Mouse (Mus musculus) spleen, postnatal 36 days (tissue): ENCODE data around the gene Tbx4.

Experiments
- DNase-seq, 2 experiments: peaks; one replicate each; pipeline ENCODE4 v3.0.0; 2022; ENCODE audit warnings: low spot score in 2 of 2, mixed read lengths in 1 of 2

Tbx4 gene

DNA sequence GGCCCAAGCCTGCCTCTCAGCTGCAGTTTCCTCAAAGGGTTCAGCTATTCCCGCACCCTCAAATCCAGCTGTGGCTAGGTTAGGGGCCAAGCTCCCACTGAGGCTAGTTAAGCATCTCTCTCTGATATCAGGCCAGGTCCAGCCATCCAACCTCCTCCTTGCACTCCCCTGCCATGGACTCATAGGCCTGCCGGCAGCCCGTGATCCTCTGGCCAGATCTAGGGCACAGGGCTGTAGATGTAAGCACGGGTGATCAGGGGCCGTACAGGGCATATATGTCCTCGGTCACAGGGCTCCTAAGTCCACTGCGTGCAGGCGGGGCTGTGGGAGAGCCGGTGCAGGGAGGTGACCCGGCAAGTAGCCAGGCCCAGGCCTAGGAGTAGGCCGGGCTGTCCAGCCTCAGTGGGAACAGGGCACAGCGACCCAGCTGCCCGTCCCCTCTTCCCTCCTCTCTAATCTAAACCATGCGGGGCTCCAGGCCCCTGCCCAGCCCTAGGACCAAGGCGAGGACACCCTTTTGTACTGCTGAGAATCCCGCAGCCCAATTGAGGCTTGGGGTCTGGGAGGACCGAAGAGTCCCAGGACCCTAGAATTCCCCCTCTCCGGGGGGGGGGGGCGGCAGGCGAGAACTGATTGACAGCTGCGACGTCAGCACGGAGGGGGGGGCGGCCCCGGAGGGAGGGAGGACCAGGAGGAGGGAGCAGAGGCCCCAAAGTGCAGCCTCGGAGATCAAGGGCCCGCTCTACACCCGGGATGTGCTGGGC lies at the start of gene Tbx4:
Gene Tbx4 (plus strand): TSS at position 758 of the 764 bp plus-strand sequence.
- DNase-seq, result no peak

GRCm38 (mm10) chr11:85836523-85837290 lies 49.5 kb upstream of the Tbx4 start:
- no peak for DNase-seq

DNA sequence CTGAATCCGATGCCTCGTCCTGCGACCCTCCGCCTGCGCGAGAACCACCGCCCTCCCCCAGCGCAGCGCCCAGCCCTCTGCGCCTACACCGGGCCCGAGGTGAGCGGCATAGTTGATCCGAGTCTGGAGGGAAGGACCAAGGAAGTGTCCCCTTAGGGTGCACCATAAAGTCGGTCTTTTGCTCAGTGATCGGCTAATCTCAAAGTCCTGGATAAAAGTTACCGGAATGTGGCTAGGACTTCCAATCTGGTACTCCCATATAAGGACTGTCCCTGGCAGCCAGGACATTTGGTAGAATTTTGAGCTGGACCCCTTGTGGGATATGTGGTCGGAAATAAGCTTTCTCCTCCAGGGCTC lies 49.0 kb upstream of the Tbx4 start:
- no peak for DNase-seq

GRCm38 (mm10) chr11:85837648-85838423 lies 48.4 kb upstream of the Tbx4 start:
- no peak for DNase-seq

GRCm38 (mm10) chr11:85838424-85839257 lies 47.6 kb upstream of the Tbx4 start:
- no peak for DNase-seq

DNA sequence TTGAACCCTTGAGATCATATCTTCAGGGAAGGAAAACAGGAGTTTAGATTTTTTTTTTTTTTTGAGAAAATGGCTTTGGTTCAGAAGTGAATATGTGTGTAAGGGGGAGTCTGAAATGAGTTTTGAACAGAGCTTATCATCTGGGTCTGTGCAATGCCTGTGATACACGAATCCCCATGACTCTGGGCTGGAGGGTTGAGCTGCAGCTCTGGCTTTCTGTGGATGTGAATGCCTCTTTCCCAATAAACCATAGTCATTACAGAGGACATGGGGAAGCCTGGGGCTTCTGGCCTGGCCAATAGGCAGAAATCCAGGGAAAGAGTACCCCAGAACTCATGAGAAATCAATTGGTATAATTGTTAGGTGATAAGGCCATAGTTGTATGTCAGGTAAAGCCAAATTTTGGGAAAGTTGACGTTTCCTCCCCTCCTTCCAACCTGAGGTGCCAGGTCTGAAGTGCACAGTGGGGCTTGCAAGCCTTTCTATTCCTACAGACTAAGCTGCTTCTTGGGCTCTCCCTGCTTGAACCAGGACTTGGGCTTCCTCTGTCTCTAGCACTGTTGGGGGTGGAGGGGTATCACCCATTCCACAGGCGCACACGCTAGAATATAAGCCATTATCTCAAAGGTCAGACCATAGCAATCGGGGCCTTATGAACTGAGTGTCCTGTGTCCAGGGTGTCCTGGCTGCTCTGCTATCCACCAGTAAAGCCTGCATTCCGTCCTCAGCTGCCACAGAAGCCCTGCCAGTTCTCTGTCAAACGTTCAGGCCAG lies 46.8 kb upstream of the Tbx4 start:
- DNase-seq, result no peak

GRCm38 (mm10) chr11:85840031-85840802 lies 46.0 kb upstream of the Tbx4 start:
- no peak for DNase-seq

GRCm38 (mm10) chr11:85840803-85841145 lies 45.4 kb upstream of the Tbx4 start:
- DNase-seq, result no peak

GRCm38 (mm10) chr11:85841211-85841681 lies 45.0 kb upstream of the Tbx4 start:
- DNase-seq, result no peak

DNA sequence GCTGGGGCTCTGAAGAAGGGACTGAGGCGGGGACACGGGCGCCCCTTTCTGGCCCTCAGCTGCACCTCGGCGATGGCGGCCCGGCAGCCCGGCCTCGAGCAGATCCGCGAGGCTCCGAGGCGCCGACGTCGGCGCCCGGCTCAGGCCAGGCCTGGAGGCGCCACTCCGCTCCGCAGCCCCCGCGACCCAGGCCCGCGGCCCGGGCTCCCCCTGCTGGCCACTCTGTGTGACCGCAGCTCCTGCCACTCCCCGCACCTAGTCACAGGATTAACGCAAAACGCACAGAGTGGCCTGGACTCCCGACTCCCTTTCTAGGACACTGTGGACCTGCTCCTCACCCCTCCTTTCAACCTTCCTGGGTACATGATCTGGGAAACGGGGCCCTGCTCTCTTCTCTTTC lies 44.2 kb upstream of the Tbx4 start:
- DNase-seq, result peak; percentile 29 to 36

DNA sequence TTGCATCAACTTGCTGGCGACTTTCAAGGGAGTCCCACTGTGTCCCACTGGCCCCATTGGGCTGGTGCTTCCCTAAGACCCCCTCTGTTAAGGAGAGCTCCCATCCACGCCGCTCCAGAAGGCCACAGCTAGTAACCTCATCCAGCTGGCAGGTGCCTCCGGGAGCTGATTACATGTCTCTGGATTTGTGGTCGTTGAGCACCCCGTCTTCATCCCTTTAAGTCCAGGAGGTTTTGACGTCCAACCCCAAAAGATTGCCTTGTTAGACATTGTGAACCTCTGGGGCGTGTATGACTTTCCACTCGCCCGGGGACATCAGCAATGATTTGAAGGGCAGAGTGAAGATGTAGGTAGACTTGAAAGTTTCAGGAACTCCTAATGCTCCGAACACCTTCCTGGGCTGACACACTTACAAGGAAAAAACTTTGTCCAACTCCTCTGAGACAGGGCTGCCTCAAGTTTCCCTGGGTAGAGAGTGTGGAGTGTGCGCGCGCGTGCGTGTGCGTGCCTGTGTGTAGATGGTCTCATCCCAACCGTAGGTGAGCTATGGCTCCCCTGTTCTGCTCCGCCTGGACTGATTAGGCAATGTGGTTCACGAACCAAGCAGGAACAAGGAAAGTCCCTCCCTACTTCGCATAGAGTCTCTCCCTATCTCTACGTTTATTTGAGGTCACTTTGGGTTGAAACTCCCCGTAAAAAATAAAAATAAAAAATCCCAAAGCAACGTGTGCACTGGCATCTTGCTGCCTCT lies 43.5 kb upstream of the Tbx4 start:
- DNase-seq, result no peak

GRCm38 (mm10) chr11:85843347-85843692 lies 42.9 kb upstream of the Tbx4 start:
- peak; percentile 38 to 47 for DNase-seq

DNA sequence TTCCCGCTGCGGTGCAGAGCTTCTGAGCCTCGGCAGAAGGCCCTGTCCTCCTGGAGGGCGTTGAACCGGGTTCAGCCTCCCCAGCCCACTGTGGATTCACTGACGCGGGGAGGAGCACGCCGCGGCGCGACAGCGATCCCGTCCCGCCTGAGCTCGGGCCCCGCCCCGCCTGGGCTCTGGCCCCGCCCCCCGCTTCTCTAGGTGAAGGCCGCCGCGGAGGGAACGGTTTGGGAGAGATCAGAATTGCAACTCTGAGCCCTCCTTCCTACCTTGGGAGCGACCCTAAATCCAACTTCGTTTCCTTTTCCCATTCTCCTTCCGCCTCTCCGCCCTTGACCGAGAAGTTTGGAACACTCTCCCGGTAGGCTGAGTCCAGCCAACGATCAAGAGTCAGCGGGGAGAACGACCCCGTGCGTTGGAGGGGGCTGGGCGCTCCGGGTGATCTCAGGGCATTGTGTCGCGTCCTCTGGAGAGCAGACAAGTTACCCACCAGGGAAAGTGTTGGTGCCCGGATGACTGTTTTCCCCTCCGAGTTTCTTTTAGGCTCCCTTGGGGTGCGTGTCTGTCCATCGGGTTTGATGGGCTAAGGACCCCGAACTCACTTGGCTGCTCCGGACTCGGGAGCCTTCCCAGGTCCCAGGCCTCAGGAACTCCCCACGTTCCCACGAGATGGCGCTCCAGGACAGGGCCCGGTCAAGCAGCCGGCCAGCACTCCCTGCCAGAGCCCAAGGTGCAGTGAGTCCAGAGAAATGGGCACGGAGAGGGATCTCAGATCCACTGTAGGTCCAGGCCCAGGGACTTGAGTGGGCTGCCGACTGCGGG lies 41.9 kb upstream of the Tbx4 start:
- peak; percentile 42 to 56 for DNase-seq

DNA sequence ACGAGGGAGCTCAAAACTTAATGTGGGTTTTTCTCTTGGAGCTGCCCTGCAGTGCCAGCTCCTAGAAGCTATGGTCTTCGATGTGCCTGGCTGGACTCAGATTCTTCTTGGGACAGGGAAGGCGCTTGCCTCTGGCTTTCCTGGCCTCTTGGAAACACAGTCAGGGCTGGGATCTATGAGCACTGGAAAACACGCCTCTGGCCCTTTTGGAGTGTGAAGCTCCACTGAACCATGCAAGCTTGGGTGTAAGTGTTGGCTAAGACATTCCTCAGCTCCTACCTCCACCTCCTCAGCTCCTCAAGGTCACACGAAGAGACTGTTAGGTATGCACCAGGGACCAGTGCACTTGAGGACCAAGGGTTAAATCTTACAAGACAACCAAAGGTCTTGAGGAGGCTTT lies 41.3 kb upstream of the Tbx4 start:
- no peak for DNase-seq

DNA sequence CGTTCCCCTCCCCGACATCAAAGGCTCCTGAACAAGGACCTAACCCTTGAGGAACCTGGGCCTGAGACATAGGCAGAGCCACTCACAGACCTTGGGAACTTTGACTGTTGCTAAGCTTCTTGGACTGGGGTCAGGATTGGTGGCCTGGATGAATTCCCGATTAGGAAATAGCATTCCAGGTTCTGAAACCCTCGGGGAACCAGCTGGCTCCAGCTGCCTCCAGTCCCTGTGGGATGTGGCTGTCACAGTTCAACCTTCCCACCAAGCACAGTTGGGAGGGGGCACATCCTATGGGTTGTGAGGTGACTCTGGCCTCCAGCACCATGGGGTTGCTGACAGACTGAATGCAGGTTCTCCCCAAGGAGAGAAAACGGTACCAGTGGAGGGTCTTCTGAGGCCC lies 40.3 kb upstream of the Tbx4 start:
- no peak for DNase-seq

GRCm38 (mm10) chr11:85846509-85846908 lies 39.7 kb upstream of the Tbx4 start:
- DNase-seq, result no peak

GRCm38 (mm10) chr11:85849037-85849436 lies 37.2 kb upstream of the Tbx4 start:
- DNase-seq, result peak; percentile 34 to 38

DNA sequence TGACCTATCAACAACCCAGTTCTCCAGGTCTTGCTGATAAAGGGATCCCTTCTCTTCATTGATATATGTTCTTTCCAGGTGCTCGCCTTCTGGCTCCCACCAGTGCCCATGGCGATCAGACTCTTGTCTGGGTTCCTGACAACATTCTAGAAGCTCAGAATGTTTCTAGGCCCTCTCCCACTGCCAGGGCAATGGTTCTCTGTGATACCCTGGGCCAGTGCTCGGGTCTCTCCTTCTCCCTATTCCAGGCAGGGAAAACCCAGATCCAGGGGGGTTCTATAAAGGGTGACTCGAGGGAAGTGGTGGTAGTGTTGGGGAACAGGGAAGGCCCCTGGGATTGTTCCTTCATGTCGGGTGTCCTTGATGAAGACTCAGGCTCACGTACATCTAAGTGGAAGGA lies 36.0 kb upstream of the Tbx4 start, which contains the start of gene Gm11444:
Gene Gm11444 (minus strand): TSS at position 101 of the 400 bp plus-strand sequence.
- DNase-seq, result no peak
